Mouse (Mus musculus): ENCODE results near the gene Dtx1.

DNA sequence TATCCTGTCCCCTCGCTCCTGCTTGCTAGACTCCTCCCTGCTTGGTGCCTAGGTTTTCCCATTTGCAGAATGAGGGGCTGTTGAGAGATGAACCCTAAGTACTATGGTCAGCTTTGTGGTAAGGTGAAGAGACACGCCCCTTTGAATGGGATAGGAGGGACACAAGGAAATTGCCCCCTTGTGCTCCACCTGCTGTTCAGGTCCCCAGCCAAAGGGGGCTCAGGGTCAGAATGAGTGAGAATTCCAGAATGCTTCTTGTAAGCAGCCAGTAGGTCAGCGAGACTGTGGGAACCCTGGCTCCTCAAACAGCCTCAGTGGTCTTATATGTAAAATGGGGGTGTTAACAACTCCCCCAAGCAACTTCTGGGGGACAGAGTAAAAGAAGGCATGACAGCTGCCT lies 13.5 kb downstream of the Dtx1 start:
- TF ChIP-seq ZC3H11A (IDR thresholded peaks at IDR 0.05; ENCODE audit: borderline replicate concordance, low read depth, low read length) (no peak), CHD2 (IDR thresholded peaks at IDR 0.05; ENCODE audit: low read depth, low read length) (no peak), ZNF384 (IDR thresholded peaks at IDR 0.05; ENCODE audit: low read depth, low read length) (no peak)
